Mouse (Mus musculus): ENCODE results near the gene Wbp2nl. TPM values are rescaled to one million over a fixed set of nuclear protein-coding genes. Genes with fewer than 3 reads are reported as not detected.

Wbp2nl gene
- polyA plus RNA-seq, 1 experiment from 2014 or later: not detected

- Histone ChIP-seq H3K4me1 (0 out of 2 replicates have a peak, but pooled peaks cover 2% of the 10 kb centered on the region), H3K4me2 (replicated peaks) (no peak overlapping the region), H3K27ac (no peak overlapping the region), H3K27me3 (no peaks in the 10 kb centered on the region), H3K36me3 (no peaks in the 10 kb centered on the region), H3K9ac (no peak overlapping the region), H3K4me3 (no peak overlapping the region), H3K9me3 (replicated peaks) (no peaks in the 10 kb centered on the region)
- WGBS: 78% methylated on average over 8 of the region's 8 CpGs
- ATAC-seq (ENCODE audit: low FRiP score): no peak
Measured at GRCm38 (mm10) chr15:82322195-82322594, 23.4 kb downstream of the Wbp2nl start.

- H3K4me3 ChIP-seq: no peak overlapping the region
- no peak overlapping the region for H3K27ac ChIP-seq
- H3K9ac ChIP-seq: no peak overlapping the region
- H3K9me3 ChIP-seq (replicated peaks): no peaks in the 10 kb centered on the region
- WGBS: 68% methylated on average over 2 of the region's 2 CpGs
- peaks cover 10% of the 10 kb centered on the region for H3K36me3 ChIP-seq
- H3K4me2 ChIP-seq (replicated peaks): no peak overlapping the region
- H3K4me1 ChIP-seq: 0 out of 2 replicates have a peak, but pooled peaks cover 2% of the 10 kb centered on the region
- no peak for ATAC-seq (ENCODE audit: low FRiP score)
- no peaks in the 10 kb centered on the region for H3K27me3 ChIP-seq
Measured at GRCm38 (mm10) chr15:82325382-82325781, 26.6 kb downstream of the Wbp2nl start.

- H3K4me1 ChIP-seq: peaks cover 20% of the 10 kb centered on the region
- no peak for ATAC-seq (ENCODE audit: low FRiP score)
- peaks cover 31% of the 10 kb centered on the region for H3K36me3 ChIP-seq
- no peak overlapping the region for H3K4me3 ChIP-seq
- H3K27me3 ChIP-seq: peaks cover 8% of the 10 kb centered on the region
- no peak overlapping the region for H3K4me2 ChIP-seq (replicated peaks)
- no peak overlapping the region for H3K27ac ChIP-seq
- H3K9ac ChIP-seq: no peak overlapping the region
- WGBS: 98% methylated on average over 4 of the region's 4 CpGs
- no peaks in the 10 kb centered on the region for H3K9me3 ChIP-seq (replicated peaks)
Measured at GRCm38 (mm10) chr15:82335194-82335593, 36.4 kb downstream of the Wbp2nl start.

GRCm38 (mm10) chr15:82336629-82337028, 37.9 kb downstream of the Wbp2nl start:
- Histone ChIP-seq H3K4me1 (peaks cover 30% of the 10 kb centered on the region), H3K36me3 (peaks cover 31% of the 10 kb centered on the region), H3K9ac (0 out of 2 replicates have a peak overlapping the region, but pooled peaks have one; percentile 19), H3K4me3 (no peak overlapping the region), H3K9me3 (replicated peaks) (no peaks in the 10 kb centered on the region), H3K27ac (no peak overlapping the region), H3K4me2 (replicated peaks) (no peak overlapping the region), H3K27me3 (peaks cover 20% of the 10 kb centered on the region)
- 67% methylated on average over 12 of the region's 12 CpGs for WGBS
- ATAC-seq (ENCODE audit: low FRiP score): no peak

- Histone ChIP-seq H3K9me3 (replicated peaks) (no peaks in the 10 kb centered on the region), H3K36me3 (peaks cover 23% of the 10 kb centered on the region), H3K4me1 (peaks cover 30% of the 10 kb centered on the region), H3K9ac (peak overlapping the region; percentile 63), H3K27ac (no peak overlapping the region), H3K4me3 (peak overlapping the region; percentile 45), H3K27me3 (peaks cover 23% of the 10 kb centered on the region), H3K4me2 (replicated peaks) (peak overlapping the region; percentile 62)
- ATAC-seq (ENCODE audit: low FRiP score): no peak
- WGBS: 44% methylated on average over 4 of the region's 4 CpGs
Measured at GRCm38 (mm10) chr15:82337875-82338274, 39.1 kb downstream of the Wbp2nl start.

- Histone ChIP-seq H3K4me2 (replicated peaks) (peak within 1 kb of the TSS; percentile 62), H3K4me1 (peaks cover 30% of the 10 kb centered on the region), H3K9ac (peak within 1 kb of the TSS; percentile 63), H3K27me3 (peaks cover 23% of the 10 kb centered on the region), H3K36me3 (peaks cover 23% of the 10 kb centered on the region), H3K9me3 (replicated peaks) (no peaks in the 10 kb centered on the region), H3K4me3 (peak within 1 kb of the TSS; percentile 45), H3K27ac (peak within 1 kb of the TSS; percentile 46)
- peak; percentile 91 for ATAC-seq (ENCODE audit: low FRiP score)
- under 1% methylated on average over 41 of the region's 41 CpGs for WGBS
Measured at GRCm38 (mm10) chr15:82338593-82339112, 39.9 kb downstream of the Wbp2nl start, which contains the start of the genes Naga, Pheta2 and Smdt1. Gene Naga, minus strand, starts transcription at chr15:82338925. Gene Pheta2, plus strand, starts transcription at chr15:82338942. Gene Smdt1, plus strand, starts transcription at chr15:82338959.

GRCm38 (mm10) chr15:82339150-82339549, 40.4 kb downstream of the Wbp2nl start:
- Histone ChIP-seq H3K27ac (peak overlapping the region; percentile 46; the same call in 1 of the 2 replicates), H3K36me3 (peaks cover 20% of the 10 kb centered on the region), H3K27me3 (peaks cover 23% of the 10 kb centered on the region), H3K9ac (peak overlapping the region; percentile 63; the same call in 1 of the 2 replicates), H3K4me2 (replicated peaks) (peak overlapping the region; percentile 62), H3K9me3 (replicated peaks) (no peaks in the 10 kb centered on the region), H3K4me1 (peaks cover 30% of the 10 kb centered on the region), H3K4me3 (peak overlapping the region; percentile 45)
- WGBS: 56% methylated on average over 10 of the region's 10 CpGs
- no peak for ATAC-seq (ENCODE audit: low FRiP score)

- no peak for ATAC-seq (ENCODE audit: low FRiP score)
- Histone ChIP-seq H3K36me3 (peaks cover 14% of the 10 kb centered on the region), H3K4me2 (replicated peaks) (no peak overlapping the region), H3K27me3 (peaks cover 23% of the 10 kb centered on the region), H3K9me3 (replicated peaks) (no peaks in the 10 kb centered on the region), H3K4me1 (peaks cover 30% of the 10 kb centered on the region), H3K4me3 (no peak overlapping the region), H3K27ac (peak overlapping the region; percentile 7; the same call in 1 of the 2 replicates), H3K9ac (no peak overlapping the region)
- 79% methylated on average over 8 of the region's 8 CpGs for WGBS
Measured at GRCm38 (mm10) chr15:82339634-82340254, 41.0 kb downstream of the Wbp2nl start.

GRCm38 (mm10) chr15:82340414-82341035, 41.8 kb downstream of the Wbp2nl start:
- Histone ChIP-seq H3K9me3 (replicated peaks) (no peaks in the 10 kb centered on the region), H3K4me2 (replicated peaks) (peak overlapping the region; percentile 54), H3K27ac (no peak overlapping the region), H3K4me1 (peaks cover 30% of the 10 kb centered on the region), H3K9ac (peak overlapping the region; percentile 61), H3K27me3 (peaks cover 23% of the 10 kb centered on the region), H3K36me3 (peaks cover 6% of the 10 kb centered on the region), H3K4me3 (peak overlapping the region; percentile 34)
- 42% methylated on average over 21 of the region's 21 CpGs for WGBS
- ATAC-seq (ENCODE audit: low FRiP score): no peak

- peaks cover 30% of the 10 kb centered on the region for H3K4me1 ChIP-seq
- no peak for ATAC-seq (ENCODE audit: low FRiP score)
- H3K36me3 ChIP-seq: 0 out of 2 replicates have a peak, but pooled peaks cover under 1% of the 10 kb centered on the region
- peaks cover 23% of the 10 kb centered on the region for H3K27me3 ChIP-seq
- peak overlapping the region; percentile 61 for H3K9ac ChIP-seq
- 0 out of 2 replicates have a peak overlapping the region, but pooled peaks have one; percentile 13 for H3K27ac ChIP-seq
- H3K9me3 ChIP-seq (replicated peaks): no peaks in the 10 kb centered on the region
- WGBS: 2% methylated on average over 40 of the region's 40 CpGs
- peak overlapping the region; percentile 54 for H3K4me2 ChIP-seq (replicated peaks)
- H3K4me3 ChIP-seq: peak overlapping the region; percentile 34
Measured at GRCm38 (mm10) chr15:82341036-82341501, 42.3 kb downstream of the Wbp2nl start.

- no peak for ATAC-seq (ENCODE audit: low FRiP score)
- 69% methylated on average over 15 of the region's 15 CpGs for WGBS
- Histone ChIP-seq H3K36me3 (no peaks in the 10 kb centered on the region), H3K9ac (no peak overlapping the region), H3K4me1 (peaks cover 27% of the 10 kb centered on the region), H3K4me2 (replicated peaks) (peak overlapping the region; percentile 54), H3K4me3 (peak overlapping the region; percentile 34), H3K9me3 (replicated peaks) (no peaks in the 10 kb centered on the region), H3K27me3 (peaks cover 23% of the 10 kb centered on the region), H3K27ac (0 out of 2 replicates have a peak overlapping the region, but pooled peaks have one; percentile 13)
Measured at GRCm38 (mm10) chr15:82341675-82342542, 43.2 kb downstream of the Wbp2nl start.

Measured in hindbrain, embryonic 12.5 days (tissue).